Mouse (Mus musculus): ENCODE results near the gene Lipt1. TPM values are rescaled to one million over a fixed set of nuclear protein-coding genes. Genes with fewer than 3 reads are reported as not detected.

The Lipt1 gene
- polyA plus RNA-seq (2015; fragmentation: Nextera tagmentation; extraction: Ambion mirVana), result 10.1 and 15.4 TPM in 2 replicates

DNA sequence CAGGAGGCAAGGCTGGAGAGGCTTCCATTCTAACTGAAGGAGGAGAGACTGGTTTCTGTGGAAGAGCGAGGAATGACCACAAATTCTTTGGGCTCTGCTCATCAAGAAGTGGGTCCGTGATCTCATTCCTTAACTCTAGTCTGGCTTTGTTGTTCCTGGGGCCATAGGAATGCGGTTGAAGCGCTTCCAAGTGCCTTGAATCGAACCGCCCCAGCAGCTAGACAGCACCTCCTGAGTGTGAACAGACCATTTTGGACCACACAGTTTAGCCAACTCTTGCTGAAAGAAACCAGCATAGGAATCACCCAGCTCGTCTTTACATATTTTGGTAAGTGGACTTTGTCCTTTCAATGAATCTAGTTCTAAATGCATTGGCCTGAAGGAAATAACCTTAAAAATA is at the start of gene Lipt1:
TSS of gene Lipt1 (plus strand) at position 35 of the 400 bp plus-strand sequence.

GRCm38 (mm10) chr1:37866286-37866685 is 5.3 kb upstream of the Lipt1 start, which contains the start of gene Tsga10:
Gene Tsga10, minus strand, starts transcription at chr1:37866429.

DNA sequence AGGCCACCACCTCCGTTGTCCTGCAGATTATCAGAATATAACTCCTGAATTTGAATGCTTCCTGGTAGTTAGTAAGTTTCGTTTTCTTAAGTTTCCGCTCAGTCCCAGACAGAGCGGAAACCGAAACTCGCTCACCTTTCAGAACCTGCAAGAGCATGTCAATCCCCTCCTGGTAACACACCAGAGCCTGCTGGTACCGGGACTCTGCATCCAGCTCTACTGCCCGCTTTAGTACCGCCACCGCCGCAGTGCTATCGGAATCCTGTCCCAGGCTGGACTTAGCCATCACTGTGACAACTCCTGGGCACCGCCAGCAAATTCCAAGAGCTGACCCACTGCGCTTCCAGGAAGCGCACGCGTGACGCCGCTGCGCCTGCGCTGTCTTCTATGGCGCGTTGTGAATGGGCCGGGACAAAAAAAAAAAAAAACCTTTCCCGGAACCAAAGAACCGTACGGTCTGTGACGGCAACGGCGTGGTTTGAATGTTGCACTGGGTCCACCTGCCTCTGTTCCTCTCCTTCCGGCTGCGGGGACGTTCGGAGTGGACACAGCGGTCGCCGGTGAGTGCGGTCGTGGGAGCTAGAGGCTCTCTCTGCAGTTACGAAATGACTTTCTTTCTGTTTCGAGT is 18.6 kb downstream of the Lipt1 start, which contains the start of the genes Mitd1 and Mrpl30:
TSS of gene Mitd1 (minus strand) at position 387 of the 628 bp plus-strand sequence.
TSS of gene Mrpl30 (plus strand) at position 453 of the 628 bp plus-strand sequence.

GRCm38 (mm10) chr1:37916393-37916792 is 44.9 kb downstream of the Lipt1 start, which contains the start of gene Lyg2:
Gene Lyg2, minus strand, starts transcription at chr1:37916493.

Other genes starting within 250 kb of the Lipt1 start
- 2.6 and 3.5 TPM in 2 replicates for gene 2010300C02Rik, start 151.7 kb upstream of the Lipt1 start, polyA plus RNA-seq (2015; fragmentation: Nextera tagmentation; extraction: Ambion mirVana)
- gene Tsga10, start 5.3 kb upstream of the Lipt1 start, polyA plus RNA-seq (2015; fragmentation: Nextera tagmentation; extraction: Ambion mirVana), result 4.0 and 4.6 TPM in 2 replicates
- gene Mitd1, start 18.7 kb downstream of the Lipt1 start, polyA plus RNA-seq (2015; fragmentation: Nextera tagmentation; extraction: Ambion mirVana), result 21.7 and 22.3 TPM in 2 replicates
- 379 and 460 TPM in 2 replicates for gene Mrpl30, start 18.7 kb downstream of the Lipt1 start, polyA plus RNA-seq (2015; fragmentation: Nextera tagmentation; extraction: Ambion mirVana)
- gene Lyg2, start 44.8 kb downstream of the Lipt1 start, polyA plus RNA-seq (2015; fragmentation: Nextera tagmentation; extraction: Ambion mirVana), result not detected in 2 replicates
- gene Lyg1, start 86.0 kb downstream of the Lipt1 start, polyA plus RNA-seq (2015; fragmentation: Nextera tagmentation; extraction: Ambion mirVana), result 0.96 TPM in 1 of 2 replicates, not detected in the other
- gene Txndc9, start 126.2 kb downstream of the Lipt1 start, polyA plus RNA-seq (2015; fragmentation: Nextera tagmentation; extraction: Ambion mirVana), result 165 and 185 TPM in 2 replicates
- 13.0 and 17.2 TPM in 2 replicates for gene Eif5b, start 126.3 kb downstream of the Lipt1 start, polyA plus RNA-seq (2015; fragmentation: Nextera tagmentation; extraction: Ambion mirVana)